ENCODE assay signal across 8 mouse cellular contexts in the genomic region with DNA sequence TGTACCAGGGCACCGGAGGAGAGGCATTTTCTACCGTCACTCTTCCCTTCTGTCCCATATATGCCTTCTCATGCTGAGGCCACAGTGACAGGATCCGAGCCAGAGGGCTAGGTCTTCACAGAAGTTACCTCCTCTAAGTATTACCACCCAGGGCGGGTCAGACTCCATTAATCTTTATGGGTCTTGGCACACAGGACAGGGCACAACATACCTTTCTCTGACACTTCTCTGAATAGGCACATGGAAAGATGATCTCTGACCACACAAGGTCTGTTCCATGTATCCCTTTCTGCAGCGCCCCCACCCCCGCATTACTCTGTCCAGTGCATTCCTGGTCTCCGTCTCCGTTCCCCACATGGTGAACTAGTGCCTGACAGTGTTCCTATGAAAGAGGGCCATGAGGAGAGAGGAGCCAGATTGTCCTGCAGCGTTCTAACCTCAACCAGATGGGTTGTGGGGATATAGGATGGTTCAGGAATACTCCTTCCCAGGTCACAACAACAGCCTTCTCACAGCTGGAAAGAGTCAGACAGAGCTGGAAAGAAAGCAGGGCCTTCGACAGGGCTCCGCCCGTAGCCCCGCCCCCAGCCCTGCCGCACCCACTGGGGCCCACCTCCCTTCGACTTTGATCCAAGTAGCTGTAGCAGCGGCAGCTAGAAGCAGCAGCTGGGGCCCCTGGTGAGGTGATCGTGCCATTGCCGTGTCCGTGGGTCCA. TPM values are rescaled to one million over a fixed set of nuclear protein-coding genes. Genes with fewer than 3 reads are reported as not detected.
DNase-seq lines count a peak whose midpoint lies in the region; ATAC-seq and TF ChIP-seq lines count a peak whose summit lies in the region.

TSS of gene Mst1r (plus strand) at position 622 of the 715 bp plus-strand sequence.

- ATAC-seq in hindbrain, postnatal 0 days: no peak
- ATAC-seq in liver, embryonic 13.5 days (ENCODE audit: low read depth): peak; percentile 76
- ATAC-seq in neural tube, embryonic 12.5 days (ENCODE audit: low FRiP score, low read depth): no peak

- no peak for TF ChIP-seq EP300 in ES-Bruce4 (IDR thresholded peaks at IDR 0.05; ENCODE audit: insufficient read depth, low read depth, low read length)

- peak within 1 kb of the TSS; percentile 67 for H3K4me3 ChIP-seq in ES-Bruce4 (ENCODE audit: low read depth, low read length)
- peak within 1 kb of the TSS; percentile 53 for H3K4me3 ChIP-seq in brown adipose tissue, adult 24 weeks (ENCODE audit: insufficient read depth, low read depth, low read length)
- peak within 1 kb of the TSS; percentile 10; the same call in 1 of the 2 replicates for H3K4me3 ChIP-seq in hindbrain, postnatal 0 days (ENCODE audit: low read length)
- H3K4me3 ChIP-seq in liver, embryonic 13.5 days (replicated peaks): peak within 1 kb of the TSS; percentile 50
- peak within 1 kb of the TSS; percentile 29; the same call in 1 of the 2 replicates for H3K4me3 ChIP-seq in neural tube, embryonic 12.5 days

- WGBS in hindbrain, postnatal 0 days: 20% methylated on average over 19 of the region's 19 CpGs
- WGBS in liver, embryonic 13.5 days (ENCODE audit: insufficient replicate concordance): 27% methylated on average over 19 of the region's 19 CpGs
- WGBS in neural tube, embryonic 12.5 days: 20% methylated on average over 19 of the region's 19 CpGs

- peak within 1 kb of the TSS; percentile 47 for H3K4me2 ChIP-seq in hindbrain, postnatal 0 days (ENCODE audit: low read depth, low read length)
- H3K4me2 ChIP-seq in liver, embryonic 13.5 days: peak within 1 kb of the TSS; percentile 71
- peak within 1 kb of the TSS; percentile 63 for H3K4me2 ChIP-seq in neural tube, embryonic 12.5 days (replicated peaks)

- TF ChIP-seq POLR2A in ES-Bruce4 (IDR thresholded peaks at IDR 0.05; ENCODE audit: insufficient read depth, low read length): no peak

- no peaks in the 10 kb centered on the region for H3K36me3 ChIP-seq in ES-Bruce4 (ENCODE audit: control insufficient read depth, insufficient read depth, low read length, poor library complexity, severe bottlenecking)
- H3K36me3 ChIP-seq in hindbrain, postnatal 0 days (ENCODE audit: insufficient read depth, low read length): no peaks in the 10 kb centered on the region
- no peaks in the 10 kb centered on the region for H3K36me3 ChIP-seq in liver, embryonic 13.5 days
- no peaks in the 10 kb centered on the region for H3K36me3 ChIP-seq in neural tube, embryonic 12.5 days

- H3K4me1 ChIP-seq in ES-Bruce4 (ENCODE audit: control insufficient read depth, insufficient read depth, low read length): peaks cover 2% of the 10 kb centered on the region
- no peaks in the 10 kb centered on the region for H3K4me1 ChIP-seq in brown adipose tissue, adult 24 weeks (ENCODE audit: control insufficient read depth, insufficient read depth, insufficient read length, low read length)
- H3K4me1 ChIP-seq in hindbrain, postnatal 0 days (ENCODE audit: insufficient read depth, low read length): 0 out of 2 replicates have a peak, but pooled peaks cover 3% of the 10 kb centered on the region
- peaks cover 48% of the 10 kb centered on the region for H3K4me1 ChIP-seq in liver, embryonic 13.5 days (replicated peaks)
- H3K4me1 ChIP-seq in neural tube, embryonic 12.5 days: peaks cover 18% of the 10 kb centered on the region

- H3K9ac ChIP-seq in ES-Bruce4 (ENCODE audit: low read depth, poor library complexity, severe bottlenecking): peak within 1 kb of the TSS; percentile 32; the same call in 1 of the 2 replicates
- 0 out of 2 replicates have a peak within 1 kb of the TSS, but pooled peaks have one; percentile 5 for H3K9ac ChIP-seq in hindbrain, postnatal 0 days (replicated peaks; ENCODE audit: low read length)
- peak within 1 kb of the TSS; percentile 61 for H3K9ac ChIP-seq in liver, embryonic 13.5 days
- H3K9ac ChIP-seq in neural tube, embryonic 12.5 days: peak within 1 kb of the TSS; percentile 54

- no peaks in the 10 kb centered on the region for H3K27me3 ChIP-seq in ES-Bruce4 (ENCODE audit: control insufficient read depth, insufficient read depth, low read length, poor library complexity, severe bottlenecking)
- no peaks in the 10 kb centered on the region for H3K27me3 ChIP-seq in hindbrain, postnatal 0 days (ENCODE audit: insufficient read depth, low read length)
- peaks cover 19% of the 10 kb centered on the region for H3K27me3 ChIP-seq in liver, embryonic 13.5 days
- peaks cover 9% of the 10 kb centered on the region for H3K27me3 ChIP-seq in neural tube, embryonic 12.5 days (replicated peaks)

- no peak within 1 kb of the TSS for H3K27ac ChIP-seq in ES-Bruce4 (ENCODE audit: insufficient read depth, low read length)
- H3K27ac ChIP-seq in brown adipose tissue, adult 24 weeks (replicated peaks; ENCODE audit: low read depth, low read length): peak within 1 kb of the TSS; percentile 21; the same call in 1 of the 2 replicates
- no peak within 1 kb of the TSS for H3K27ac ChIP-seq in hindbrain, postnatal 0 days
- H3K27ac ChIP-seq in liver, embryonic 13.5 days: no peak within 1 kb of the TSS
- no peak within 1 kb of the TSS for H3K27ac ChIP-seq in neural tube, embryonic 12.5 days

- peak; percentile 85 for DNase-seq in gastrocnemius, postnatal 25 days
- DNase-seq in hindbrain, postnatal 0 days (ENCODE audit: low spot score): peak; percentile 39
- DNase-seq in liver, embryonic 13.5 days: peak; percentile 76
- peak; percentile 85 to 89 for DNase-seq in urinary bladder, postnatal 36 days (ENCODE audit: low spot score in 2 of 2)
- no peak for DNase-seq in frontal cortex, postnatal 14 days (ENCODE audit: low spot score in 2 of 2)

- no peak for TF ChIP-seq CTCF in ES-Bruce4 (IDR thresholded peaks at IDR 0.05; ENCODE audit: low read depth, low read length)
- TF ChIP-seq CTCF in hindbrain, postnatal 0 days (IDR thresholded peaks at IDR 0.05; ENCODE audit: low read depth): no peak

- H3K9me3 ChIP-seq in ES-Bruce4 (replicated peaks; ENCODE audit: control insufficient read depth, insufficient read depth, low read length, poor library complexity, severe bottlenecking): no peaks in the 10 kb centered on the region
- H3K9me3 ChIP-seq in hindbrain, postnatal 0 days (ENCODE audit: low read length): no peaks in the 10 kb centered on the region
- no peaks in the 10 kb centered on the region for H3K9me3 ChIP-seq in liver, embryonic 13.5 days (replicated peaks)
- no peaks in the 10 kb centered on the region for H3K9me3 ChIP-seq in neural tube, embryonic 12.5 days

RNA-seq across cellular contexts. Expression of gene Mst1r, which starts in this region (rescaled TPM):
- polyA plus RNA-seq in ES-Bruce4 (2011; ENCODE audit: insufficient read depth, insufficient read length, low read depth, missing spikeins): 0.16 and 0.61 TPM in 2 replicates
- polyA plus RNA-seq in brown adipose tissue, adult 24 weeks (2012; ENCODE audit: insufficient read depth, insufficient read length, missing spikeins): 0.36 and 1.4 TPM in 2 replicates
- 1 to 10 TPM; 1.3 to 2.1 TPM for total RNA-seq in gastrocnemius, postnatal 25 days (2021)
- total RNA-seq in hindbrain, postnatal 0 days (2014; rRNA removed): 0.61 and 2.7 TPM in 2 replicates
- 0.68 and 0.69 TPM in 2 replicates for polyA plus RNA-seq in hindbrain, postnatal 0 days (2015; fragmentation: Nextera tagmentation; extraction: Ambion mirVana)
- 0.68 and 0.71 TPM in 2 replicates for polyA plus RNA-seq in liver, embryonic 13.5 days (2015; fragmentation: Nextera tagmentation; extraction: Ambion mirVana)
- 1.8 and 2.2 TPM in 2 replicates for polyA plus RNA-seq in neural tube, embryonic 12.5 days (2016; fragmentation: Nextera tagmentation; extraction: Ambion mirVana)

Comparison
In these comparisons a context has a peak if more than half of its experiments do, and no peak if none do; other contexts are left out.
1. Peak in DNase-seq, ATAC-seq, H3K4me3 ChIP-seq, H3K9ac ChIP-seq and H3K4me2 ChIP-seq in liver, embryonic 13.5 days; RNA of the gene not detected or under 1 TPM.
2. H3K4me3 ChIP-seq: peak in every context shown above with its lines; median percentile 67 in ES-Bruce4; 53 in brown adipose tissue, adult 24 weeks; 50 in liver, embryonic 13.5 days; 29 in neural tube, embryonic 12.5 days; 10 in hindbrain, postnatal 0 days.
3. H3K9ac ChIP-seq: peak in every context shown above with its lines; median percentile 61 in liver, embryonic 13.5 days; 54 in neural tube, embryonic 12.5 days; 32 in ES-Bruce4; 5 in hindbrain, postnatal 0 days.
4. DNase-seq: peak in gastrocnemius, postnatal 25 days (single experiment), hindbrain, postnatal 0 days (single experiment) and urinary bladder, postnatal 36 days (2 of 2); none in frontal cortex, postnatal 14 days (0 of 2).
5. Peak in every context shown above with its lines, with median percentiles within 50 percentile points of each other: H3K4me2 ChIP-seq.